Mouse (Mus musculus) MEL (cell line): ENCODE measurements at regions not wholly inside any gene's neighbourhood (a gene's known extent, or its start where the extent isn't known, plus 50 kb on each side); places are given as distances from the start of the nearest gene placed in this dataset.

Experiments used
- CTCF ChIP-seq, 3 experiments: IDR thresholded peaks in 2 of 3; conservative IDR thresholded peaks in 1 of 3; 2 replicates each; pipeline ENCODE4 v1.5.1; 2011 to 2012; ENCODE audit warnings: low read length in 3 of 3, low read depth in 2 of 3, mild to moderate bottlenecking in 2 of 3, improper control_type of control experiment in 1 of 3, inconsistent platforms in 1 of 3, mixed read lengths in 1 of 3, moderate library complexity in 1 of 3; ENCODE audit not compliant: control insufficient read depth in 1 of 3, insufficient read depth in 1 of 3, poor library complexity in 1 of 3, severe bottlenecking in 1 of 3
- KAT2A ChIP-seq: conservative IDR thresholded peaks from 2 replicates; pipeline ENCODE4 v1.6.1; 2012; ENCODE audit warnings: low read depth, low read length, improper control_type of control experiment, inconsistent platforms
- POLR2A ChIP-seq, 2 experiments: IDR thresholded peaks; 2 replicates each; pipeline ENCODE4 v1.6.1; 2011 to 2012; ENCODE audit warnings: low read length in 2 of 2, mild to moderate bottlenecking in 2 of 2, control low read depth in 1 of 2, improper control_type of control experiment in 1 of 2, low read depth in 1 of 2, moderate library complexity in 1 of 2; ENCODE audit not compliant: control insufficient read depth in 1 of 2, insufficient read depth in 1 of 2, poor library complexity in 1 of 2
- TAL1 ChIP-seq: IDR thresholded peaks from 2 replicates; pipeline ENCODE4 v1.6.1; 2012; ENCODE audit warnings: mild to moderate bottlenecking, inconsistent platforms, low read length, moderate library complexity, mixed read lengths
- UBTF ChIP-seq: IDR thresholded peaks from 2 replicates; pipeline ENCODE4 v1.6.1; 2012; ENCODE audit warnings: low read depth, mild to moderate bottlenecking, inconsistent platforms, low read length, improper control_type of control experiment, moderate library complexity, borderline replicate concordance; ENCODE audit not compliant: insufficient read depth

GRCm38 (mm10) chr16:95207547-95207946, 49.8 kb upstream of the Kcnj15 start:
- TF ChIP-seq CTCF (IDR thresholded peaks at IDR 0.05 in 2 of 3, conservative IDR thresholded peaks at IDR 0.05 in 1 of 3; ENCODE audit: control insufficient read depth in 1 of 3, insufficient read depth in 1 of 3, low read depth in 2 of 3, low read length in 3 of 3, poor library complexity in 1 of 3, severe bottlenecking in 1 of 3) (no peak), POLR2A (IDR thresholded peaks at IDR 0.05; ENCODE audit: control insufficient read depth in 1 of 2, insufficient read depth in 1 of 2, low read depth in 1 of 2, low read length in 2 of 2, poor library complexity in 1 of 2) (no peak), UBTF (no peak), KAT2A (no peak), TAL1 (no peak)
